ENCODE assay signal across 26 mouse cellular contexts in the genomic region with DNA sequence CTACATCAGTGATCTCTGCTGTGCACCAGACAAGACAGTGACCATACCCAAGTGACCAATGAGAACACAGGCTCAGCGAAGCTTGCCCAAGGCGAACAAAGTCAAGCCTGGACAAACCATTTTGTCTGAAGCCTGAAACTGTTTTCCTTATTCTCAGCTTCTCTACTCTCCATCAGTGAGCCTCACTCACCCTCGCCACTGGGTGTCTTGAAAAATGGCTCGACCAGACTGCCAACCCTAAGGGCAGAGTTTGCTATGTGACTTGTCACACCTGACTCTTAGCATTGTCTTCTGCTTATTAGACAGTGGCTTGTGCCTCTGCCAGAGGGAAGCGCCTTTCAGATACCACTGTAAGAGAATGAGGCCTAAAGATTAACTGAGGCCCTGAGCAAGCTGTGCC. TPM values are rescaled to one million over a fixed set of nuclear protein-coding genes. Genes with fewer than 3 reads are reported as not detected.
DNase-seq lines count a peak whose midpoint lies in the region; ATAC-seq and TF ChIP-seq lines count a peak whose summit lies in the region.
"Had no signal": no experiment of that assay in that cellular context is flagged by ENCODE, and none has a peak within 500 bp of the region (broad histone marks: within the 10 kb centered on the region; RNA-seq: fewer than 3 reads in every experiment).

No protein-coding gene starts in this region.

- no peak for ATAC-seq in liver, embryonic 12.5 days
- ATAC-seq: forebrain, embryonic 13.5 days; forebrain, embryonic 15.5 days; forebrain, postnatal 0 days; Patski had no signal

- no peak overlapping the region for H3K4me2 ChIP-seq in liver, embryonic 12.5 days
- H3K4me2 ChIP-seq: embryonic facial prominence, embryonic 12.5 days; forebrain, embryonic 13.5 days; forebrain, embryonic 15.5 days had no signal

- peaks cover 18% of the 10 kb centered on the region; the same call in 1 of the 2 replicates for H3K4me1 ChIP-seq in spleen, adult 2 months (ENCODE audit: control insufficient read depth, insufficient read depth, insufficient read length)
- H3K4me1 ChIP-seq in bone marrow, adult 2 months (ENCODE audit: control insufficient read depth, insufficient read depth, low read length), result peaks cover 1% of the 10 kb centered on the region
- H3K4me1 ChIP-seq in small intestine, adult 2 months (ENCODE audit: control insufficient read depth, insufficient read depth, insufficient read length, low read length), result no peaks in the 10 kb centered on the region
- no peaks in the 10 kb centered on the region for H3K4me1 ChIP-seq in liver, embryonic 12.5 days
- H3K4me1 ChIP-seq: embryonic facial prominence, embryonic 10.5 days; embryonic facial prominence, embryonic 12.5 days; forebrain, embryonic 13.5 days; forebrain, embryonic 15.5 days had no signal

- no peak overlapping the region for H3K4me3 ChIP-seq in spleen, adult 2 months (ENCODE audit: extremely low read depth, insufficient read depth, insufficient read length)
- H3K4me3 ChIP-seq in bone marrow, adult 2 months (replicated peaks; ENCODE audit: control insufficient read depth, low read depth, low read length), result no peak overlapping the region
- no peak overlapping the region for H3K4me3 ChIP-seq in small intestine, adult 2 months (ENCODE audit: low read depth, low read length)
- no peak overlapping the region for H3K4me3 ChIP-seq in liver, embryonic 12.5 days
- H3K4me3 ChIP-seq: embryonic facial prominence, embryonic 10.5 days; embryonic facial prominence, embryonic 12.5 days; forebrain, embryonic 13.5 days; forebrain, embryonic 15.5 days had no signal

- no peaks in the 10 kb centered on the region for H3K27me3 ChIP-seq in spleen, adult 2 months (ENCODE audit: control insufficient read depth, insufficient read depth, low read length)
- no peaks in the 10 kb centered on the region for H3K27me3 ChIP-seq in small intestine, adult 2 months (ENCODE audit: control insufficient read depth, insufficient read depth, low read length)
- H3K27me3 ChIP-seq in liver, embryonic 12.5 days (replicated peaks), result no peaks in the 10 kb centered on the region
- H3K27me3 ChIP-seq: CH12.LX; embryonic facial prominence, embryonic 12.5 days; forebrain, embryonic 13.5 days; forebrain, embryonic 15.5 days; Patski had no signal

- H3K9me3 ChIP-seq in liver, embryonic 12.5 days (replicated peaks), result no peaks in the 10 kb centered on the region
- H3K9me3 ChIP-seq: embryonic facial prominence, embryonic 10.5 days; embryonic facial prominence, embryonic 12.5 days; forebrain, embryonic 13.5 days; forebrain, embryonic 15.5 days; G1E had no signal

- DNase-seq in spleen, adult 2 months (ENCODE audit: low read depth in 1 of 2, low spot score in 2 of 2), result no peak
- no peak for DNase-seq in spleen, adult 18-20 months
- peak; percentile 60 to 62 for DNase-seq in B cell, adult 2 months
- DNase-seq in heart, postnatal 4 days, result no peak
- DNase-seq in T-cell, adult 2 months (ENCODE audit: low spot score), result no peak
- DNase-seq: adrenal gland, adult 2 months; adrenal gland, postnatal 10 days; adrenal gland, postnatal 25 days; cerebellum, adult 11 months; cerebellum, postnatal 10 days; forebrain, postnatal 0 days had no signal

- peak overlapping the region; percentile 97 for H3K27ac ChIP-seq in spleen, adult 2 months (ENCODE audit: insufficient read depth, low read length)
- H3K27ac ChIP-seq in bone marrow, adult 2 months (ENCODE audit: control insufficient read depth, insufficient read depth, low read depth, low read length, poor library complexity), result peak overlapping the region; percentile 87
- H3K27ac ChIP-seq in small intestine, adult 2 months (ENCODE audit: insufficient read depth, low read depth, low read length), result peak overlapping the region; percentile 31; the same call in 1 of the 2 replicates
- H3K27ac ChIP-seq in liver, embryonic 12.5 days, result no peak overlapping the region
- H3K27ac ChIP-seq: embryonic facial prominence, embryonic 10.5 days; embryonic facial prominence, embryonic 12.5 days; forebrain, embryonic 13.5 days; forebrain, embryonic 15.5 days had no signal

- no peak for TF ChIP-seq CTCF in spleen, adult 2 months (IDR thresholded peaks at IDR 0.05; ENCODE audit: extremely low read depth, insufficient read depth, insufficient read length, insufficient replicate concordance)
- TF ChIP-seq CTCF in bone marrow, adult 2 months (IDR thresholded peaks at IDR 0.05; ENCODE audit: control insufficient read depth, insufficient read depth, low read length), result no peak
- no peak for TF ChIP-seq CTCF in small intestine, adult 2 months (IDR thresholded peaks at IDR 0.05; ENCODE audit: extremely low read depth, insufficient read length, insufficient replicate concordance, low read depth, low read length)

- TF ChIP-seq POLR2A in spleen, adult 2 months (IDR thresholded peaks at IDR 0.05; ENCODE audit: low read depth, low read length), result no peak
- TF ChIP-seq POLR2A in bone marrow, adult 2 months (IDR thresholded peaks at IDR 0.05; ENCODE audit: borderline replicate concordance, control insufficient read depth, low read depth, low read length), result no peak
- no peak for TF ChIP-seq POLR2A in small intestine, adult 2 months (IDR thresholded peaks at IDR 0.05; ENCODE audit: low read depth, low read length)

- WGBS in spleen, adult 2 months, result 59% methylated on average over 5 of the region's 5 CpGs
- WGBS in bone marrow, adult 2 months, result 74% methylated on average over 5 of the region's 5 CpGs
- 93% methylated on average over 5 of the region's 5 CpGs for WGBS in small intestine, adult 2 months
- WGBS in liver, embryonic 12.5 days (ENCODE audit: insufficient replicate concordance), result 62% methylated on average over 5 of the region's 5 CpGs

- no peaks in the 10 kb centered on the region; the same call in 1 of the 2 replicates for H3K36me3 ChIP-seq in spleen, adult 2 months (ENCODE audit: control insufficient read depth, insufficient read depth, low read length)
- H3K36me3 ChIP-seq in small intestine, adult 2 months (ENCODE audit: control insufficient read depth, insufficient read depth, low read length), result no peaks in the 10 kb centered on the region
- no peaks in the 10 kb centered on the region for H3K36me3 ChIP-seq in liver, embryonic 12.5 days
- H3K36me3 ChIP-seq: embryonic facial prominence, embryonic 10.5 days; embryonic facial prominence, embryonic 12.5 days; forebrain, embryonic 15.5 days; G1E had no signal

- H3K9ac ChIP-seq in liver, embryonic 12.5 days, result no peak overlapping the region
- H3K9ac ChIP-seq: embryonic facial prominence, embryonic 12.5 days; forebrain, embryonic 13.5 days; forebrain, embryonic 15.5 days; forebrain, postnatal 0 days had no signal

RNA-seq across cellular contexts. Expression of a gene that starts 0.7 kb away (rescaled TPM):
- polyA plus RNA-seq in spleen, adult 2 months (2012; rRNA removed), result 452 and 608 TPM in 2 replicates
- polyA plus RNA-seq in bone marrow, adult 2 months (2011; ENCODE audit: insufficient read depth, insufficient read length, low replicate concordance, missing spikeins), result 13.2 and 36.6 TPM in 2 replicates
- polyA plus RNA-seq in small intestine, adult 2 months (2012; rRNA removed), result 10.4 and 10.7 TPM in 2 replicates
- polyA plus RNA-seq in liver, embryonic 12.5 days (2016; fragmentation: Nextera tagmentation; extraction: Ambion mirVana), result not detected in 2 replicates
- 1 to 10 TPM in 1 of 2 experiments, under 1 TPM in 1; 0.63 to 1.2 TPM for total RNA-seq in heart, postnatal 4 days (2021)
- total RNA-seq: forebrain, postnatal 0 days; G1E had no signal
- polyA plus RNA-seq: embryonic facial prominence, embryonic 10.5 days; embryonic facial prominence, embryonic 12.5 days; embryonic facial prominence, embryonic 14.5 days; forebrain, embryonic 11.5 days; forebrain, embryonic 13.5 days; forebrain, embryonic 15.5 days; G1E; Patski had no signal

RNA-seq across cellular contexts. Expression of a gene that starts 22.5 kb away (rescaled TPM):
- not detected in 2 replicates for polyA plus RNA-seq in spleen, adult 2 months (2012; rRNA removed)
- polyA plus RNA-seq in bone marrow, adult 2 months (2011; ENCODE audit: insufficient read depth, insufficient read length, low replicate concordance, missing spikeins), result not detected in 2 replicates
- not detected in 2 replicates for polyA plus RNA-seq in small intestine, adult 2 months (2012; rRNA removed)
- not detected in 2 replicates for polyA plus RNA-seq in liver, embryonic 12.5 days (2016; fragmentation: Nextera tagmentation; extraction: Ambion mirVana)
- not detected for total RNA-seq in heart, postnatal 4 days (2021)
- total RNA-seq: adrenal gland, adult 2 months; adrenal gland, postnatal 10 days; adrenal gland, postnatal 25 days; adrenal gland, postnatal 4 days; CH12.LX; forebrain, postnatal 0 days; G1E had no signal
- polyA plus RNA-seq: adrenal gland, adult 2 months; CD4-positive, CD25-positive, alpha-beta regulatory T cell, adult 4 months; cortical plate, adult 2 months; embryonic facial prominence, embryonic 10.5 days; embryonic facial prominence, embryonic 12.5 days; embryonic facial prominence, embryonic 14.5 days; forebrain, embryonic 11.5 days; forebrain, embryonic 13.5 days; forebrain, embryonic 15.5 days; forebrain, postnatal 0 days; G1E had no signal

RNA-seq across cellular contexts. Expression of a gene that starts 38.3 kb away (rescaled TPM):
- 0.20 and 0.32 TPM in 2 replicates for polyA plus RNA-seq in spleen, adult 2 months (2012; rRNA removed)
- polyA plus RNA-seq in bone marrow, adult 2 months (2011; ENCODE audit: insufficient read depth, insufficient read length, low replicate concordance, missing spikeins), result 1.3 and 1.7 TPM in 2 replicates
- 747 and 1,110 TPM in 2 replicates for polyA plus RNA-seq in small intestine, adult 2 months (2012; rRNA removed)
- 0.11 and 0.13 TPM in 2 replicates for polyA plus RNA-seq in liver, embryonic 12.5 days (2016; fragmentation: Nextera tagmentation; extraction: Ambion mirVana)
- total RNA-seq in heart, postnatal 4 days (2021), result not detected
- total RNA-seq: adrenal gland, postnatal 25 days; forebrain, postnatal 0 days had no signal
- polyA plus RNA-seq: cortical plate, adult 2 months; embryonic facial prominence, embryonic 10.5 days; embryonic facial prominence, embryonic 12.5 days; embryonic facial prominence, embryonic 14.5 days; forebrain, embryonic 11.5 days; forebrain, embryonic 13.5 days; forebrain, embryonic 15.5 days; forebrain, postnatal 0 days; G1E; Patski had no signal

RNA-seq across cellular contexts. Expression of a gene that starts 46.5 kb away (rescaled TPM):
- not detected in 2 replicates for polyA plus RNA-seq in spleen, adult 2 months (2012; rRNA removed)
- not detected in 2 replicates for polyA plus RNA-seq in bone marrow, adult 2 months (2011; ENCODE audit: insufficient read depth, insufficient read length, low replicate concordance, missing spikeins)
- polyA plus RNA-seq in small intestine, adult 2 months (2012; rRNA removed), result not detected in 2 replicates
- not detected in 2 replicates for polyA plus RNA-seq in liver, embryonic 12.5 days (2016; fragmentation: Nextera tagmentation; extraction: Ambion mirVana)
- not detected for total RNA-seq in heart, postnatal 4 days (2021)
- total RNA-seq: adrenal gland, adult 2 months; adrenal gland, postnatal 10 days; adrenal gland, postnatal 25 days; adrenal gland, postnatal 4 days; CH12.LX; forebrain, postnatal 0 days; G1E had no signal
- polyA plus RNA-seq: adrenal gland, adult 2 months; CD4-positive, CD25-positive, alpha-beta regulatory T cell, adult 4 months; cortical plate, adult 2 months; embryonic facial prominence, embryonic 10.5 days; embryonic facial prominence, embryonic 12.5 days; embryonic facial prominence, embryonic 14.5 days; forebrain, embryonic 11.5 days; forebrain, embryonic 13.5 days; forebrain, embryonic 15.5 days; forebrain, postnatal 0 days; G1E; Patski had no signal

Comparison
In these comparisons a context has a peak if more than half of its experiments do, and no peak if none do; other contexts are left out.
1. DNase-seq: peak in B cell, adult 2 months (2 of 2); none in spleen, adult 2 months (0 of 2), spleen, adult 18-20 months (0 of 2), heart, postnatal 4 days (single experiment) and T-cell, adult 2 months (single experiment).
2. RNA of a gene that starts 0.7 kb away (polyA plus RNA-seq): 452 to 608 TPM in spleen, adult 2 months; 13.2 to 36.6 TPM in bone marrow, adult 2 months, 10.4 to 10.7 TPM in small intestine, adult 2 months and not detected in liver, embryonic 12.5 days; every median in the first group is over 10 times any median in the second.
3. RNA of a gene that starts 38.3 kb away (polyA plus RNA-seq): 747 to 1,110 TPM in small intestine, adult 2 months; 1.3 to 1.7 TPM in bone marrow, adult 2 months, 0.20 to 0.32 TPM in spleen, adult 2 months and 0.11 to 0.13 TPM in liver, embryonic 12.5 days; every median in the first group is over 100 times any median in the second.